Mouse (Mus musculus) CH12.LX (cell line): ENCODE results near the gene Capn2. TPM values are rescaled to one million over a fixed set of nuclear protein-coding genes. Genes with fewer than 3 reads are reported as not detected.

ENCODE experiments used
- DNase-seq: peaks from one replicate; pipeline ENCODE4 v3.0.0-alpha.2; 2013; ENCODE audit errors: extremely low read depth
- H3K27ac ChIP-seq: 2 replicates; pipeline ENCODE4 v1.5.1; 2012; ENCODE audit warnings: low read depth, mild to moderate bottlenecking, control low read depth, moderate library complexity; ENCODE audit not compliant: insufficient read depth
- H3K27me3 ChIP-seq: replicated peaks from 2 replicates; pipeline ENCODE3; 2012; ENCODE audit warnings: inconsistent platforms
- H3K36me3 ChIP-seq, 2 experiments: replicated peaks in 1 of 2; 2 replicates each; pipeline versions ENCODE3 to v1.6.1; 2012; ENCODE audit warnings: inconsistent platforms in 1 of 2, low read length in 1 of 2, mild to moderate bottlenecking in 1 of 2, mixed read lengths in 1 of 2, moderate library complexity in 1 of 2; ENCODE audit not compliant: control insufficient read depth in 1 of 2, insufficient read depth in 1 of 2
- H3K4me1 ChIP-seq, 2 experiments: 2 replicates each; pipeline ENCODE4 v1.6.1; 2012; ENCODE audit warnings: inconsistent platforms in 1 of 2, moderate library complexity in 1 of 2; ENCODE audit not compliant: insufficient read depth in 2 of 2, control insufficient read depth in 1 of 2
- H3K4me2 ChIP-seq: 2 replicates; pipeline ENCODE4 v1.6.1; 2012; ENCODE audit warnings: low read depth, mild to moderate bottlenecking, control low read depth; ENCODE audit not compliant: poor library complexity, insufficient read depth, severe bottlenecking
- H3K4me3 ChIP-seq, 3 experiments: fragments of 150-350 bp in 1 of 3; sonication (generic) in 1 of 3; replicated peaks in 1 of 3; 2 replicates each; pipeline versions ENCODE3 to v1.5.1; 2011 to 2012; ENCODE audit warnings: low read depth in 2 of 3, low read length in 2 of 3, mild to moderate bottlenecking in 2 of 3, moderate library complexity in 2 of 3, control low read depth in 1 of 3, improper control_type of control experiment in 1 of 3, inconsistent platforms in 1 of 3, mixed read lengths in 1 of 3; ENCODE audit not compliant: poor library complexity in 1 of 3
- H3K79me2 ChIP-seq: replicated peaks from 2 replicates; pipeline ENCODE4 v1.6.1; 2012; ENCODE audit warnings: mild to moderate bottlenecking, moderate library complexity; ENCODE audit not compliant: control insufficient read depth, poor library complexity, insufficient read depth, severe bottlenecking; ENCODE audit errors: extremely low read depth
- H3K9ac ChIP-seq: 2 replicates; pipeline ENCODE4 v1.6.1; 2012; ENCODE audit warnings: low read depth, mild to moderate bottlenecking, control low read depth, moderate library complexity; ENCODE audit not compliant: insufficient read depth
- H3K9me3 ChIP-seq: replicated peaks from 2 replicates; pipeline ENCODE3; 2012; ENCODE audit warnings: low read length, inconsistent platforms, mixed read lengths
- BHLHE40 ChIP-seq: IDR thresholded peaks from 2 replicates; pipeline ENCODE4 v1.6.1; 2011; ENCODE audit warnings: mild to moderate bottlenecking, low read depth, low read length, improper control_type of control experiment
- CHD1 ChIP-seq: IDR thresholded peaks from 2 replicates; pipeline ENCODE4 v1.6.1; 2012; ENCODE audit warnings: low read depth, low read length, improper control_type of control experiment, inconsistent platforms
- ETS1 ChIP-seq: conservative IDR thresholded peaks from 2 replicates; pipeline ENCODE4 v1.6.1; 2012; ENCODE audit warnings: low read depth, mild to moderate bottlenecking, inconsistent platforms, low read length, improper control_type of control experiment, moderate library complexity
- KAT2A ChIP-seq: IDR thresholded peaks from 2 replicates; pipeline ENCODE4 v1.6.1; 2012; ENCODE audit warnings: low read length, improper control_type of control experiment, inconsistent platforms; ENCODE audit not compliant: insufficient replicate concordance
- MAZ ChIP-seq: IDR thresholded peaks from 2 replicates; pipeline ENCODE4 v1.6.1; 2012; ENCODE audit warnings: low read depth, mild to moderate bottlenecking, inconsistent platforms, low read length, improper control_type of control experiment, moderate library complexity
- POLR2AphosphoS2 ChIP-seq: IDR thresholded peaks from 2 replicates; pipeline ENCODE4 v1.6.1; 2011; ENCODE audit warnings: low read depth, low read length, improper control_type of control experiment
- RCOR1 ChIP-seq: conservative IDR thresholded peaks from 2 replicates; pipeline ENCODE4 v1.6.1; 2012; ENCODE audit warnings: low read depth, mild to moderate bottlenecking, inconsistent platforms, low read length, improper control_type of control experiment
- TCF12 ChIP-seq: IDR thresholded peaks from 2 replicates; pipeline ENCODE4 v1.6.1; 2014; ENCODE audit warnings: low read depth, mild to moderate bottlenecking, inconsistent platforms, low read length, improper control_type of control experiment
- USF1 ChIP-seq: IDR thresholded peaks from 2 replicates; pipeline ENCODE4 v1.6.1; 2014; ENCODE audit warnings: low read depth, mild to moderate bottlenecking, inconsistent platforms, low read length, improper control_type of control experiment
- USF2 ChIP-seq: conservative IDR thresholded peaks from 2 replicates; pipeline ENCODE4 v1.6.1; 2011; ENCODE audit warnings: low read depth, low read length, improper control_type of control experiment
- ZKSCAN1 ChIP-seq: IDR thresholded peaks from 2 replicates; pipeline ENCODE4 v1.6.1; 2012; ENCODE audit warnings: low read depth, inconsistent platforms, low read length, improper control_type of control experiment, borderline replicate concordance
- ZNF384 ChIP-seq: IDR thresholded peaks from 2 replicates; pipeline ENCODE4 v1.6.1; 2012; ENCODE audit warnings: low read depth, low read length, improper control_type of control experiment, inconsistent platforms
- dilution Hi-C: fragments of 300-500 bp; cut with MboI; formaldehyde crosslinking; loops from 2 replicates; pipeline ENCODE4 v1.14.3; 2020; ENCODE audit warnings: low sequenced_read_pairs; ENCODE audit not compliant: extremely low pct_unique_long_range_greater_than_20kb, extremely low pct_ligation_motif_present
- in situ Hi-C: fragments of 300-500 bp; cut with MboI; formaldehyde crosslinking; loops from 3 replicates; pipeline ENCODE4 v1.14.3; 2019; ENCODE audit warnings: low sequenced_read_pairs, low pct_ligation_motif_present, low pct_unique_long_range_greater_than_20kb, mixed read lengths
- polyA plus RNA-seq: library from polyadenylated mRNA; unstranded; fragments of >175 nt; gene quantifications from 2 replicates; pipeline ENCODE4 v1.2.1, GENCODE M21; 2012; ENCODE audit warnings: low read depth; ENCODE audit not compliant: insufficient read length
- total RNA-seq, 2 experiments: library from RNA; depleted of rRNA; stranded (reverse); fragments of 300-350 nt in 1 of 2; fragments of >200 nt in 1 of 2; gene quantifications; 2 replicates each; pipeline ENCODE4 v1.2.3; 2012 to 2014

Capn2 gene
- total and polyA plus RNA-seq, 3 experiments, result 10.9 to 28.1 (median 15.0) TPM

DNA sequence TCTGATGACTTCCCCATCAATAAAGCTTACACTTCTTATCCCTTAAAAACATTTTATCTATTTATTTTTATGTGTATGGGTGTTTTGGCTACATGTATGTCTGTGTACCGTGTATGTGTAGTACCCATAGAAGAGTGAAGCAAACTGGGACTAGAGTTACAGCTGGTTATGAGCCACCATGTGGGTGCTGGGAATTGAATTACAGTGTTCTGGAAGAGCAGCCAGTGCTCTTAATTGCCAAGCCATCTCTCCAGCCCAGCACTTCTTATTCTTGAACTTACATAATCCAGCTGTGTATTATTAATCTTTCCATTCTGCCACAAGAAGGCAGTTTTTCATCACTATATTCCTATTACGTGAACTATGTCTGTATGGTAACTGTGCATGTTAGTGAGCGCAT is 97.9 kb downstream of the Capn2 start:
- Histone ChIP-seq H3K27me3 (no peaks in the 10 kb centered on the region), H3K36me3 (peaks cover 0 to 7% of the 10 kb centered on the region in 2 experiments), H3K27ac (no peak overlapping the region), H3K9me3 (no peaks in the 10 kb centered on the region), H3K4me3 (no peak overlapping the region), H3K4me2 (no peak overlapping the region), H3K4me1 (no peaks in the 10 kb centered on the region), H3K79me2 (0 out of 2 replicates have a peak, but pooled peaks cover 3% of the 10 kb centered on the region), H3K9ac (no peak overlapping the region)
- DNase-seq, result no peak
- in situ Hi-C loops (no loop called here), dilution Hi-C loops (no loop called here)
- no peak for TF ChIP-seq MAZ
- no peak for TF ChIP-seq USF2
- TF ChIP-seq POLR2AphosphoS2, result no peak
- no peak for TF ChIP-seq ZNF384
- no peak for TF ChIP-seq CHD1
- TF ChIP-seq RCOR1, result no peak
- TF ChIP-seq USF1, result no peak
- TF ChIP-seq TCF12, result no peak
- no peak for TF ChIP-seq BHLHE40
- no peak for TF ChIP-seq ZKSCAN1
- no peak for TF ChIP-seq ETS1
- TF ChIP-seq KAT2A, result no peak

Other genes starting within 250 kb of the Capn2 start
- 54.2 and 57.8 TPM in 2 replicates for gene Degs1, start 234.8 kb downstream of the Capn2 start, total RNA-seq (2012; rRNA removed)
- 124 TPM in 2 replicates for gene Degs1, start 234.8 kb downstream of the Capn2 start, total RNA-seq (2014; rRNA removed)
- 89.3 and 117 TPM in 2 replicates for gene Degs1, start 234.8 kb downstream of the Capn2 start, polyA plus RNA-seq
- gene Fbxo28, start 176.0 kb downstream of the Capn2 start, total RNA-seq (2012; rRNA removed), result 12.6 and 14.2 TPM in 2 replicates
- 12.7 and 13.3 TPM in 2 replicates for gene Fbxo28, start 176.0 kb downstream of the Capn2 start, total RNA-seq (2014; rRNA removed)
- 11.9 and 16.9 TPM in 2 replicates for gene Fbxo28, start 176.0 kb downstream of the Capn2 start, polyA plus RNA-seq
- gene Trp53bp2, start 108.4 kb downstream of the Capn2 start, total RNA-seq (2012; rRNA removed), result 2.6 and 2.9 TPM in 2 replicates
- 1.4 and 1.8 TPM in 2 replicates for gene Trp53bp2, start 108.4 kb downstream of the Capn2 start, total RNA-seq (2014; rRNA removed)
- 4.7 and 4.8 TPM in 2 replicates for gene Trp53bp2, start 108.4 kb downstream of the Capn2 start, polyA plus RNA-seq
- not detected in 2 replicates for gene Capn8, start 47.4 kb upstream of the Capn2 start, total RNA-seq (2012; rRNA removed)
- not detected in 2 replicates for gene Capn8, start 47.4 kb upstream of the Capn2 start, total RNA-seq (2014; rRNA removed)
- gene Capn8, start 47.4 kb upstream of the Capn2 start, polyA plus RNA-seq, result not detected in 2 replicates
- not detected in 2 replicates for gene Ccdc185, start 231.6 kb upstream of the Capn2 start, total RNA-seq (2012; rRNA removed)
- gene Ccdc185, start 231.6 kb upstream of the Capn2 start, total RNA-seq (2014; rRNA removed), result not detected in 2 replicates
- not detected in 2 replicates for gene Ccdc185, start 231.6 kb upstream of the Capn2 start, polyA plus RNA-seq
- not detected in 2 replicates for gene Susd4, start 246.3 kb upstream of the Capn2 start, total RNA-seq (2012; rRNA removed)
- gene Susd4, start 246.3 kb upstream of the Capn2 start, total RNA-seq (2014; rRNA removed), result not detected in 2 replicates
- gene Susd4, start 246.3 kb upstream of the Capn2 start, polyA plus RNA-seq, result not detected in 2 replicates